Mouse (Mus musculus): ENCODE measurements around the gene Rrp9. TPM values are rescaled to one million over a fixed set of nuclear protein-coding genes. Genes with fewer than 3 reads are reported as not detected.

Gene Rrp9
- polyA plus RNA-seq, 1 experiment from 2014 or later, result 41.3 TPM

DNA sequence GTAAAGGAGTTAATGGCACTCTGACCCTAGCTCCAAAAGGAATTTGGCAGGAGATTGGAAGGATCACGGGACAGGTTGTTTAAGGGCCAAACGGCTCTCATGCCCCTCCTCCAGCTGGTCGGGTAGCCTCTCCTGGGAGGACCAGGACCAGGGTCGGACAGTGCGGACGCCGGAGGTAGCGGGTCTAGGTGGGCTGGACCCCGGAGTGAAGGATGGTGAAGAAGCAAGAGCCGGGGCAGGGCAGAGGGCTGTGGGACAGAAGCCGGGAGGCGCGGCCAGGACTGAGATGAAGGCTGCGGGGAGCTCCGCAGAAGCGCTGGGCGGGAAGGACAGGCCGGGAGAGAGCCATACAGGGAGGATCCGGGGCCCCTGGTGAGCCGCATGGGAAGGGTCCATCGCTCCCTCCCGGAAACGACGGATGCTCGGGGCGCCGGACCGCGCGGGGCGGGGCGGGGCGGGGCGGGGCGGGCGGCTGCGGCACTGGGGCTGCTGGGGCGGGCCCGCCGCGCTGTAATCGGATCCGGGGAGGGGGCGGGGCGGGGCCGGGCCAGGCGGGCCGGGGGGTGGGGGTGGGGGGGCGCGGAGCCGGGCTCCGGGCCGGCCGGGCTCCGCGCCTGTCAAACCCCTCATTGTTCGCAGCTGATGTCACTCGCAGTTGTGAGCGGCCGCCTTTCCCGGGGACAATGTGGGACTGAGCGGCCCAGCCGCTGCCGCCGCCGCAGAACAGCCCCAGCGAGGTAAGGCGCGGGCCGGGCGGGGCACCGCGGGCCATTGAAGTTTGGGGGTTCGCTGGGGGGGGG lies 22.3 kb upstream of the Rrp9 start, which contains the start of gene Pcbp4:
TSS of gene Pcbp4 (plus strand) at position 21 of the 800 bp plus-strand sequence.
- H3K27me3 ChIP-seq (ENCODE audit: control insufficient read depth, insufficient read depth, low read length), result no peaks in the 10 kb centered on the region
- H3K9ac ChIP-seq (ENCODE audit: low read depth, low read length), result peak within 1 kb of the TSS; percentile 93
- H3K4me3 ChIP-seq (ENCODE audit: low read depth, low read length), result peak within 1 kb of the TSS; percentile 82
- H3K9me3 ChIP-seq (ENCODE audit: control insufficient read depth, low read length), result no peaks in the 10 kb centered on the region
- peaks cover 31% of the 10 kb centered on the region for H3K4me1 ChIP-seq (replicated peaks; ENCODE audit: control insufficient read depth, insufficient read depth, low read length)
- DNase-seq (ENCODE audit: low spot score) (peak; percentile 82), ATAC-seq (ENCODE audit: low FRiP score) (peak; percentile 79)
- H3K4me2 ChIP-seq (replicated peaks; ENCODE audit: low read depth, low read length), result peak within 1 kb of the TSS; percentile 97
- peak within 1 kb of the TSS; percentile 98 for H3K27ac ChIP-seq (ENCODE audit: low read depth, low read length)
- no peaks in the 10 kb centered on the region for H3K36me3 ChIP-seq (ENCODE audit: control insufficient read depth, insufficient read depth, low read length)
- WGBS, result 0% methylated on average over 35 of the region's 74 CpGs

DNA sequence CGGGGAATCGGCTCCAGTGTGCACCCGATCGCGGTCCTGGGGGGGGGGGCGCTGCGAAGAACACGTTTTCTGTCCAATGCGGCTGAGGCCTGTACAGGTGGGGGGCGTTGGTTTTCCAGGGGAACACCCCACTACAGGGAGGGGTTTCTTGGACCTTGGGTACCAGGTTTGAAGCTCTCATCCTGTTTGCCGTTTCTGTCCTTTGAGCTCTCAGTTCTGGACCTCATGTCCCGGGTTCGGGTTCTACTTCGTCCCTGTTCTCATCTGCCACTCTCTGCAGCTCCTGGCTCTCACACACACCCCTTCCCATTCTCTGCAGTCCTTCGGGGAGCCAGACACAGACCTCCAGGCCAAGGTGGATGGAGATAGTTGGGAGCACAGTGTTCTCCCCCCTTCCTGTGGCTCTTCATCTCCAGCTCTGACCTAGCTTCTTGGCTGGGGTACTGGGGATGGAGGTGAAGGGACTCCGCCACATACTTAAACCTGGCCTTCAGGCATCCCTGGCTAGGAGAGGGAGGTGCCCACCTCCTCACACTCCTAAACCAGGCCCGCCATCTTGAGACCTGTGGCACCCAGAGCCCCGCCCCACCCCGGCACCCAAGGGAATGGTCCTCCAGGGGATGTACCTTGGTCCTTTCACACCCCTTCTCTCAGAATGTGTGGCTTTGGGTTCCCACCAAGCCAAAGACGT lies 21.5 kb upstream of the Rrp9 start:
- Histone ChIP-seq H3K9ac (ENCODE audit: low read depth, low read length) (peak overlapping the region; percentile 93), H3K9me3 (ENCODE audit: control insufficient read depth, low read length) (no peaks in the 10 kb centered on the region), H3K4me2 (replicated peaks; ENCODE audit: low read depth, low read length) (peak overlapping the region; percentile 97), H3K4me1 (replicated peaks; ENCODE audit: control insufficient read depth, insufficient read depth, low read length) (peaks cover 31% of the 10 kb centered on the region), H3K27me3 (ENCODE audit: control insufficient read depth, insufficient read depth, low read length) (no peaks in the 10 kb centered on the region), H3K36me3 (ENCODE audit: control insufficient read depth, insufficient read depth, low read length) (no peaks in the 10 kb centered on the region), H3K27ac (ENCODE audit: low read depth, low read length) (peak overlapping the region; percentile 98), H3K4me3 (ENCODE audit: low read depth, low read length) (peak overlapping the region; percentile 82)
- peak; percentile 10; the same call in 1 of the 2 replicates for ATAC-seq (ENCODE audit: low FRiP score)
- under 1% methylated on average over 17 of the region's 20 CpGs for WGBS
- DNase-seq (ENCODE audit: low spot score), result peak; percentile 72

GRCm38 (mm10) chr9:106454888-106455681 lies 20.7 kb upstream of the Rrp9 start:
- H3K36me3 ChIP-seq (ENCODE audit: control insufficient read depth, insufficient read depth, low read length), result 0 out of 2 replicates have a peak, but pooled peaks cover 2% of the 10 kb centered on the region
- H3K9ac ChIP-seq (ENCODE audit: low read depth, low read length), result peak overlapping the region; percentile 93
- H3K27ac ChIP-seq (ENCODE audit: low read depth, low read length), result peak overlapping the region; percentile 98
- H3K4me3 ChIP-seq (ENCODE audit: low read depth, low read length), result peak overlapping the region; percentile 82
- H3K4me1 ChIP-seq (replicated peaks; ENCODE audit: control insufficient read depth, insufficient read depth, low read length), result peaks cover 31% of the 10 kb centered on the region
- peak overlapping the region; percentile 97 for H3K4me2 ChIP-seq (replicated peaks; ENCODE audit: low read depth, low read length)
- DNase-seq (ENCODE audit: low spot score) (peak; percentile 62), ATAC-seq (ENCODE audit: low FRiP score) (peak; percentile 15)
- H3K27me3 ChIP-seq (ENCODE audit: control insufficient read depth, insufficient read depth, low read length), result no peaks in the 10 kb centered on the region
- under 1% methylated on average over 16 of the region's 17 CpGs for WGBS
- no peaks in the 10 kb centered on the region for H3K9me3 ChIP-seq (ENCODE audit: control insufficient read depth, low read length)

GRCm38 (mm10) chr9:106456325-106457162 lies 19.2 kb upstream of the Rrp9 start:
- peak; percentile 73 for DNase-seq (ENCODE audit: low spot score)
- Histone ChIP-seq H3K27ac (ENCODE audit: low read depth, low read length) (peak overlapping the region; percentile 98), H3K9ac (ENCODE audit: low read depth, low read length) (peak overlapping the region; percentile 93), H3K27me3 (ENCODE audit: control insufficient read depth, insufficient read depth, low read length) (no peaks in the 10 kb centered on the region), H3K4me1 (replicated peaks; ENCODE audit: control insufficient read depth, insufficient read depth, low read length) (peaks cover 31% of the 10 kb centered on the region), H3K4me3 (ENCODE audit: low read depth, low read length) (peak overlapping the region; percentile 82), H3K4me2 (replicated peaks; ENCODE audit: low read depth, low read length) (peak overlapping the region; percentile 97), H3K9me3 (ENCODE audit: control insufficient read depth, low read length) (no peaks in the 10 kb centered on the region), H3K36me3 (ENCODE audit: control insufficient read depth, insufficient read depth, low read length) (peaks cover 12% of the 10 kb centered on the region; the same call in 1 of the 2 replicates)
- 28% methylated on average over 14 of the region's 15 CpGs for WGBS
- ATAC-seq (ENCODE audit: low FRiP score), result peak; percentile 8

DNA sequence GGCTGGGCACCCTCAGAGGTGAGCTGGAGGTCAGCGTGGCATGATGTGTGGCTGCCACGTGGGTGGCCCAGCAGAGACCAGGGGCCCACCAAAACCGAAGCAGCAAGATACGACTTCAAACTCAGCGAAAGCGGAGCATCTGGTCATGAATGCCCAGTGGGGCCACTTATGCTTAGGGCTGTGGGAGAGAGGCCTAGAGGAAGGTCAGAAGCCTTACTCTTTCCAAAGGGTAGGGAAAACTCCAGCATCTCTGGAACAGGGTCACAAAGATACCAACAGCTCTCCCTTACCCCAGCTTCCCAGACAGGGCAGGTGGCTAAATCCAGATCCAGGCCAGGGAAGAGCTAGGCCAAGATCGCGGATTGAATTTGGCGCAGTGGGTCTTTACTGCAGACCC lies 18.6 kb upstream of the Rrp9 start:
- Histone ChIP-seq H3K4me2 (replicated peaks; ENCODE audit: low read depth, low read length) (peak overlapping the region; percentile 97), H3K4me1 (replicated peaks; ENCODE audit: control insufficient read depth, insufficient read depth, low read length) (peaks cover 31% of the 10 kb centered on the region), H3K9ac (ENCODE audit: low read depth, low read length) (peak overlapping the region; percentile 93), H3K36me3 (ENCODE audit: control insufficient read depth, insufficient read depth, low read length) (peaks cover 17% of the 10 kb centered on the region), H3K4me3 (ENCODE audit: low read depth, low read length) (peak overlapping the region; percentile 82), H3K27ac (ENCODE audit: low read depth, low read length) (peak overlapping the region; percentile 98), H3K27me3 (ENCODE audit: control insufficient read depth, insufficient read depth, low read length) (no peaks in the 10 kb centered on the region), H3K9me3 (ENCODE audit: control insufficient read depth, low read length) (no peaks in the 10 kb centered on the region)
- ATAC-seq (ENCODE audit: low FRiP score) (no peak), DNase-seq (ENCODE audit: low spot score) (no peak)
- WGBS, result 32% methylated on average over 9 of the region's 9 CpGs

DNA sequence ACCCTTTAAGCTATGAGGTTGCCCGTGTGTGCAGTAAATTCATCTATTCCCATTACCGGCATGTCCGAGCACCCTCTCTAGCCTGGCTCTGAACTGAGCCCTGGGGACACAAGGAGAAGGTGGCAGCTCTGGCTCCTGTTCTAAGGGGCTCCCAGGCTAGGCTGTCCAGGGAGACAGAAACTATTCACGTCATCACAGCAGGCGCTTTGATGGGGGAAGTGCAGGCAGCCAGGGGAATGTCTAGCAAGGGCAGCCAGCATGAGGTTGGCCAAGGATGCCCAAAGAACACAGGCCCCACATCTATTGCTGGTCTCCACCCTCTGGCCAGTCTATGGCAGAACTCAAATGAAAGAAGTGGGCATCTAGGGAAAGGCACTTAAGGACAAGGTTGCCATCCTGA lies 17.8 kb upstream of the Rrp9 start:
- Histone ChIP-seq H3K27ac (ENCODE audit: low read depth, low read length) (0 out of 2 replicates have a peak overlapping the region, but pooled peaks have one; percentile 24), H3K4me1 (replicated peaks; ENCODE audit: control insufficient read depth, insufficient read depth, low read length) (peaks cover 25% of the 10 kb centered on the region), H3K9ac (ENCODE audit: low read depth, low read length) (peak overlapping the region; percentile 93; the same call in 1 of the 2 replicates), H3K4me2 (replicated peaks; ENCODE audit: low read depth, low read length) (peak overlapping the region; percentile 97), H3K4me3 (ENCODE audit: low read depth, low read length) (peak overlapping the region; percentile 82), H3K9me3 (ENCODE audit: control insufficient read depth, low read length) (no peaks in the 10 kb centered on the region), H3K36me3 (ENCODE audit: control insufficient read depth, insufficient read depth, low read length) (peaks cover 18% of the 10 kb centered on the region), H3K27me3 (ENCODE audit: control insufficient read depth, insufficient read depth, low read length) (no peaks in the 10 kb centered on the region)
- DNase-seq (ENCODE audit: low spot score) (no peak), ATAC-seq (ENCODE audit: low FRiP score) (no peak)
- WGBS, result 65% methylated on average over 5 of the region's 5 CpGs

GRCm38 (mm10) chr9:106459946-106460345 lies 15.8 kb upstream of the Rrp9 start:
- no peak overlapping the region for H3K9ac ChIP-seq (ENCODE audit: low read depth, low read length)
- peaks cover 25% of the 10 kb centered on the region for H3K36me3 ChIP-seq (ENCODE audit: control insufficient read depth, insufficient read depth, low read length)
- DNase-seq (ENCODE audit: low spot score), result no peak
- no peaks in the 10 kb centered on the region for H3K9me3 ChIP-seq (ENCODE audit: control insufficient read depth, low read length)
- no peaks in the 10 kb centered on the region for H3K27me3 ChIP-seq (ENCODE audit: control insufficient read depth, insufficient read depth, low read length)
- ATAC-seq (ENCODE audit: low FRiP score), result no peak
- no peak overlapping the region for H3K27ac ChIP-seq (ENCODE audit: low read depth, low read length)
- H3K4me2 ChIP-seq (replicated peaks; ENCODE audit: low read depth, low read length), result no peak overlapping the region
- H3K4me3 ChIP-seq (ENCODE audit: low read depth, low read length), result no peak overlapping the region
- H3K4me1 ChIP-seq (replicated peaks; ENCODE audit: control insufficient read depth, insufficient read depth, low read length), result peaks cover 32% of the 10 kb centered on the region
- 86% methylated on average over 15 of the region's 15 CpGs for WGBS
